Mouse (Mus musculus) bone marrow, adult 2 months (tissue): ENCODE results near the gene Eps8l3.

Source experiments
- CTCF ChIP-seq: fragments of 200-500 bp; IDR thresholded peaks from 2 replicates; pipeline ENCODE4 v1.5.1; 2011; ENCODE audit warnings: low read length, control low read depth; ENCODE audit not compliant: control insufficient read depth, insufficient read depth
- POLR2A ChIP-seq: fragments of 200-500 bp; IDR thresholded peaks from 2 replicates; pipeline ENCODE4 v1.6.1; 2011; ENCODE audit warnings: low read depth, mild to moderate bottlenecking, control low read depth, low read length, borderline replicate concordance; ENCODE audit not compliant: control insufficient read depth

- TF ChIP-seq CTCF (no peak), POLR2A (no peak)
Measured at GRCm38 (mm10) chr3:107898691-107899090, 21.7 kb downstream of the Eps8l3 start.
